Mouse (Mus musculus) CH12.LX (cell line): ENCODE data around the gene Fgfr2. TPM values are rescaled to one million over a fixed set of nuclear protein-coding genes. Genes with fewer than 3 reads are reported as not detected.

ENCODE experiments used
- DNase-seq: peaks from one replicate; pipeline ENCODE4 v3.0.0-alpha.2; 2013; ENCODE audit errors: extremely low read depth
- H3K27ac ChIP-seq: 2 replicates; pipeline ENCODE4 v1.5.1; 2012; ENCODE audit warnings: low read depth, mild to moderate bottlenecking, control low read depth, moderate library complexity; ENCODE audit not compliant: insufficient read depth
- H3K27me3 ChIP-seq: replicated peaks from 2 replicates; pipeline ENCODE3; 2012; ENCODE audit warnings: inconsistent platforms
- H3K36me3 ChIP-seq, 2 experiments: replicated peaks in 1 of 2; 2 replicates each; pipeline versions ENCODE3 to v1.6.1; 2012; ENCODE audit warnings: inconsistent platforms in 1 of 2, low read length in 1 of 2, mild to moderate bottlenecking in 1 of 2, mixed read lengths in 1 of 2, moderate library complexity in 1 of 2; ENCODE audit not compliant: control insufficient read depth in 1 of 2, insufficient read depth in 1 of 2
- H3K4me1 ChIP-seq, 2 experiments: 2 replicates each; pipeline ENCODE4 v1.6.1; 2012; ENCODE audit warnings: inconsistent platforms in 1 of 2, moderate library complexity in 1 of 2; ENCODE audit not compliant: insufficient read depth in 2 of 2, control insufficient read depth in 1 of 2
- H3K4me2 ChIP-seq: 2 replicates; pipeline ENCODE4 v1.6.1; 2012; ENCODE audit warnings: low read depth, mild to moderate bottlenecking, control low read depth; ENCODE audit not compliant: poor library complexity, insufficient read depth, severe bottlenecking
- H3K4me3 ChIP-seq, 3 experiments: fragments of 150-350 bp in 1 of 3; sonication (generic) in 1 of 3; replicated peaks in 1 of 3; 2 replicates each; pipeline versions ENCODE3 to v1.5.1; 2011 to 2012; ENCODE audit warnings: low read depth in 2 of 3, low read length in 2 of 3, mild to moderate bottlenecking in 2 of 3, moderate library complexity in 2 of 3, control low read depth in 1 of 3, improper control_type of control experiment in 1 of 3, inconsistent platforms in 1 of 3, mixed read lengths in 1 of 3; ENCODE audit not compliant: poor library complexity in 1 of 3
- H3K79me2 ChIP-seq: replicated peaks from 2 replicates; pipeline ENCODE4 v1.6.1; 2012; ENCODE audit warnings: mild to moderate bottlenecking, moderate library complexity; ENCODE audit not compliant: control insufficient read depth, poor library complexity, insufficient read depth, severe bottlenecking; ENCODE audit errors: extremely low read depth
- H3K9ac ChIP-seq: 2 replicates; pipeline ENCODE4 v1.6.1; 2012; ENCODE audit warnings: low read depth, mild to moderate bottlenecking, control low read depth, moderate library complexity; ENCODE audit not compliant: insufficient read depth
- H3K9me3 ChIP-seq: replicated peaks from 2 replicates; pipeline ENCODE3; 2012; ENCODE audit warnings: low read length, inconsistent platforms, mixed read lengths
- BHLHE40 ChIP-seq: IDR thresholded peaks from 2 replicates; pipeline ENCODE4 v1.6.1; 2011; ENCODE audit warnings: mild to moderate bottlenecking, low read depth, low read length, improper control_type of control experiment
- CHD1 ChIP-seq: IDR thresholded peaks from 2 replicates; pipeline ENCODE4 v1.6.1; 2012; ENCODE audit warnings: low read depth, low read length, improper control_type of control experiment, inconsistent platforms
- CHD2 ChIP-seq: IDR thresholded peaks from 2 replicates; pipeline ENCODE4 v1.6.1; 2011; ENCODE audit warnings: low read length, improper control_type of control experiment
- E2F4 ChIP-seq: IDR thresholded peaks from 2 replicates; pipeline ENCODE4 v1.6.1; 2011; ENCODE audit warnings: low read depth, low read length, improper control_type of control experiment; ENCODE audit not compliant: insufficient replicate concordance
- HCFC1 ChIP-seq: IDR thresholded peaks from 2 replicates; pipeline ENCODE4 v1.6.1; 2012; ENCODE audit warnings: low read depth, mild to moderate bottlenecking, inconsistent platforms, low read length, improper control_type of control experiment
- JUND ChIP-seq: conservative IDR thresholded peaks from 2 replicates; pipeline ENCODE4 v1.6.1; 2011; ENCODE audit warnings: low read depth, low read length, improper control_type of control experiment
- KAT2A ChIP-seq: IDR thresholded peaks from 2 replicates; pipeline ENCODE4 v1.6.1; 2012; ENCODE audit warnings: low read length, improper control_type of control experiment, inconsistent platforms; ENCODE audit not compliant: insufficient replicate concordance
- MXI1 ChIP-seq: IDR thresholded peaks from 2 replicates; pipeline ENCODE4 v1.6.1; 2011; ENCODE audit warnings: mild to moderate bottlenecking, low read depth, low read length, improper control_type of control experiment
- NELFE ChIP-seq: IDR thresholded peaks from 2 replicates; pipeline ENCODE4 v1.6.1; 2011; ENCODE audit warnings: low read depth, low read length, improper control_type of control experiment
- NRF1 ChIP-seq: IDR thresholded peaks from 2 replicates; pipeline ENCODE4 v1.6.1; 2014; ENCODE audit warnings: low read depth, mild to moderate bottlenecking, inconsistent platforms, low read length, improper control_type of control experiment, moderate library complexity
- POLR2A ChIP-seq: IDR thresholded peaks from 2 replicates; pipeline ENCODE4 v1.6.1; 2011; ENCODE audit warnings: low read depth, mild to moderate bottlenecking, improper control_type of control experiment, low read length
- POLR2AphosphoS2 ChIP-seq: IDR thresholded peaks from 2 replicates; pipeline ENCODE4 v1.6.1; 2011; ENCODE audit warnings: low read depth, low read length, improper control_type of control experiment
- RAD21 ChIP-seq: IDR thresholded peaks from 2 replicates; pipeline ENCODE4 v1.6.1; 2011; ENCODE audit warnings: low read depth, mild to moderate bottlenecking, low read length, improper control_type of control experiment, moderate library complexity
- SMC3 ChIP-seq: IDR thresholded peaks from 2 replicates; pipeline ENCODE4 v1.6.1; 2011; ENCODE audit warnings: low read depth, low read length, improper control_type of control experiment
- TBP ChIP-seq: conservative IDR thresholded peaks from 2 replicates; pipeline ENCODE4 v1.6.1; 2011; ENCODE audit warnings: low read depth, low read length, improper control_type of control experiment
- TCF12 ChIP-seq: IDR thresholded peaks from 2 replicates; pipeline ENCODE4 v1.6.1; 2014; ENCODE audit warnings: low read depth, mild to moderate bottlenecking, inconsistent platforms, low read length, improper control_type of control experiment
- UBTF ChIP-seq: IDR thresholded peaks from 2 replicates; pipeline ENCODE4 v1.6.1; 2012; ENCODE audit warnings: low read depth, mild to moderate bottlenecking, inconsistent platforms, low read length, improper control_type of control experiment, moderate library complexity
- USF1 ChIP-seq: IDR thresholded peaks from 2 replicates; pipeline ENCODE4 v1.6.1; 2014; ENCODE audit warnings: low read depth, mild to moderate bottlenecking, inconsistent platforms, low read length, improper control_type of control experiment
- USF2 ChIP-seq: conservative IDR thresholded peaks from 2 replicates; pipeline ENCODE4 v1.6.1; 2011; ENCODE audit warnings: low read depth, low read length, improper control_type of control experiment
- ZKSCAN1 ChIP-seq: IDR thresholded peaks from 2 replicates; pipeline ENCODE4 v1.6.1; 2012; ENCODE audit warnings: low read depth, inconsistent platforms, low read length, improper control_type of control experiment, borderline replicate concordance
- ZNF384 ChIP-seq: IDR thresholded peaks from 2 replicates; pipeline ENCODE4 v1.6.1; 2012; ENCODE audit warnings: low read depth, low read length, improper control_type of control experiment, inconsistent platforms
- dilution Hi-C: fragments of 300-500 bp; cut with MboI; formaldehyde crosslinking; loops from 2 replicates; pipeline ENCODE4 v1.14.3; 2020; ENCODE audit warnings: low sequenced_read_pairs; ENCODE audit not compliant: extremely low pct_unique_long_range_greater_than_20kb, extremely low pct_ligation_motif_present
- in situ Hi-C: fragments of 300-500 bp; cut with MboI; formaldehyde crosslinking; loops from 3 replicates; pipeline ENCODE4 v1.14.3; 2019; ENCODE audit warnings: low sequenced_read_pairs, low pct_ligation_motif_present, low pct_unique_long_range_greater_than_20kb, mixed read lengths
- polyA plus RNA-seq: library from polyadenylated mRNA; unstranded; fragments of >175 nt; gene quantifications from 2 replicates; pipeline ENCODE4 v1.2.1, GENCODE M21; 2012; ENCODE audit warnings: low read depth; ENCODE audit not compliant: insufficient read length
- total RNA-seq, 2 experiments: library from RNA; depleted of rRNA; stranded (reverse); fragments of 300-350 nt in 1 of 2; fragments of >200 nt in 1 of 2; gene quantifications; 2 replicates each; pipeline ENCODE4 v1.2.3; 2012 to 2014

Gene Fgfr2
- total and polyA plus RNA-seq, 3 experiments = not detected

DNA sequence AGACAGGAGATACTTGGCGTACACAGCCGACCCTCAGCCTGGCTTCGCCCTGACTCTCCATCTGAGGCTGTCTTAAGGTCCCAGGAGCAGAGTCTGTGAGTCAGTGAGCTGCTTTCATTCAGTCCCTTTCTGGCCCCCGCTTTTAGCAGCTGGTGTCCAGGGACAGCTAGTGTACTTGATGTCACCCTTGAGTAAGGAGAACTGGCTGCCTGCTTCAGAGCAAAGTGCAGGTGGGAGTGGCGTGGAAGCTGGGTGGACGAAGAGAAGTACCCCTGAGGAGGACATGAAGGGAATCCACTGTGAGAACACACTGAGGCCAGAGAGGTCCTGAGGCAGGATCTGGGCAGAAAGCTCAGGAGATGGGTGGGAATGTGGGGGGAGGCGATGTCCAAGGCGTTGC lies 2184.3 kb downstream of the Fgfr2 start:
- Histone ChIP-seq H3K79me2 (no peaks in the 10 kb centered on the region), H3K9ac (no peak overlapping the region), H3K9me3 (no peaks in the 10 kb centered on the region), H3K4me1 (no peaks in the 10 kb centered on the region), H3K27ac (no peak overlapping the region), H3K4me2 (no peak overlapping the region)
- in situ Hi-C loops = no loop called here
- TF ChIP-seq CHD2 = no peak
- TF ChIP-seq UBTF = no peak
- TF ChIP-seq TCF12 = no peak
- TF ChIP-seq BHLHE40 = no peak
- TF ChIP-seq ZKSCAN1 = no peak
- TF ChIP-seq NELFE = no peak
- no peak for TF ChIP-seq CHD1
- TF ChIP-seq SMC3 = no peak
- TF ChIP-seq USF1 = no peak
- no peak for TF ChIP-seq HCFC1
- TF ChIP-seq JUND = no peak
- no peak for TF ChIP-seq POLR2A
- TF ChIP-seq, all 38 proteins: peak for 0
- DNase-seq = no peak
- H3K4me3 ChIP-seq = no peak overlapping the region
- dilution Hi-C loops = no loop called here
- no peaks in the 10 kb centered on the region for H3K36me3 ChIP-seq
- H3K27me3 ChIP-seq = peaks cover 81% of the 10 kb centered on the region

DNA sequence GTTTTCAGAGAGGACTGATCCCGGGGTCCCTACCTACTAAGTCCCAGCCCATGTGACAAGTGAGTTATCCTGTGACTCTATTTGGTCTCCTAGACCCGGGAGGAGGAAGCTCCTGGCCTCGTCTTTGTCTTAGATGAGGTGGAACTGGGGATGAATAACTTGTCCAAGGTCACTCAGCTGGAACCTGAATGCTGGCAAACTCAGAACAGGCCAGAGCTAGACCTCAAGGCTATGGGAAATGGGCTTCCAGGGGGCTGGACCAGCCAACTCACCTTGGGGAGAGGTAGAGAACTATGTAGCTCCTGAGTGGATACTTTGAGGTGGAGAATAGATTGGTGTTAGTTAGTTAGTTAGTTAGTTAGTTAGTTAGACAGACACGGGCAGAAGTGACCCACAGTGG lies 2185.1 kb downstream of the Fgfr2 start:
- no peak overlapping the region for H3K27ac ChIP-seq
- no peaks in the 10 kb centered on the region for H3K79me2 ChIP-seq
- no peak overlapping the region for H3K4me2 ChIP-seq
- H3K4me3 ChIP-seq = no peak overlapping the region
- in situ Hi-C loops (no loop called here), dilution Hi-C loops (no loop called here)
- TF ChIP-seq NRF1 (no peak), NELFE (no peak), TBP (no peak), E2F4 (no peak), MXI1 (no peak), RAD21 (no peak), POLR2A (no peak), USF2 (no peak), KAT2A (no peak), ZNF384 (no peak), POLR2AphosphoS2 (no peak), HCFC1 (no peak), SMC3 (no peak), UBTF (no peak)
- H3K36me3 ChIP-seq = no peaks in the 10 kb centered on the region
- no peaks in the 10 kb centered on the region for H3K4me1 ChIP-seq
- H3K9me3 ChIP-seq = no peaks in the 10 kb centered on the region
- DNase-seq = no peak
- peaks cover 81% of the 10 kb centered on the region for H3K27me3 ChIP-seq
- H3K9ac ChIP-seq = no peak overlapping the region
